Mouse (Mus musculus): ENCODE results near the gene Zcchc24. TPM values are rescaled to one million over a fixed set of nuclear protein-coding genes. Genes with fewer than 3 reads are reported as not detected.
A peak's percentile ranks its signal among the peaks of the same experiment; 100 is the strongest.

Gene Zcchc24
- polyA plus RNA-seq, 1 experiment = 12.4 TPM

DNA sequence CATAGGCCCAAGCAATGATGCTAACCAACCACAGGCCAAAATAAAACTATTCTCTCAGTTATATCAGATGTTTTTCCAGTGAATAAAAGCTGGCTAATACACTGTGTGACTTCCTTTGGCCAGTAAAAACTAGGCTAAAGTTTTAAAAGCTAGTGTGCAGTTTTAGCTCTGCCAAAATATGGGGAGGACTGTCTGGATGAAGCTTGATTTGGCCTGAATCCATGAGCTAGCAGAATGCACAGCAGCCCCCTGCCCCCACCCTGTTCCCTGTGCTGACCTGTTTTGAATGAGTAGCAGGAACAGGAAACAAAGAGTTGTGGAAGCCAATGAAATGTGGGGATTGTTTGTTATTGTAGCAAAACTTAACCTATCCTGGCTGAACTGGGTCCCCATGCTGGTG, 33.7 kb upstream of the Zcchc24 start:
- Histone ChIP-seq H3K4me3 (ENCODE audit: insufficient read depth, low read depth, low read length) (no peak overlapping the region), H3K27ac (ENCODE audit: insufficient read depth, low read depth, low read length) (no peak overlapping the region), H3K36me3 (ENCODE audit: control insufficient read depth, insufficient read depth, low read length) (no peaks in the 10 kb centered on the region), H3K4me1 (ENCODE audit: control insufficient read depth, insufficient read depth, low read length) (no peaks in the 10 kb centered on the region), H3K27me3 (replicated peaks; ENCODE audit: control insufficient read depth, insufficient read depth, low read length) (no peaks in the 10 kb centered on the region)
- TF ChIP-seq CTCF (conservative IDR thresholded peaks at IDR 0.05; ENCODE audit: insufficient read depth, insufficient read length, low read depth, low read length) (no peak), POLR2A (IDR thresholded peaks at IDR 0.05; ENCODE audit: low read depth, low read length) (no peak)
- DNase-seq = no peak

DNA sequence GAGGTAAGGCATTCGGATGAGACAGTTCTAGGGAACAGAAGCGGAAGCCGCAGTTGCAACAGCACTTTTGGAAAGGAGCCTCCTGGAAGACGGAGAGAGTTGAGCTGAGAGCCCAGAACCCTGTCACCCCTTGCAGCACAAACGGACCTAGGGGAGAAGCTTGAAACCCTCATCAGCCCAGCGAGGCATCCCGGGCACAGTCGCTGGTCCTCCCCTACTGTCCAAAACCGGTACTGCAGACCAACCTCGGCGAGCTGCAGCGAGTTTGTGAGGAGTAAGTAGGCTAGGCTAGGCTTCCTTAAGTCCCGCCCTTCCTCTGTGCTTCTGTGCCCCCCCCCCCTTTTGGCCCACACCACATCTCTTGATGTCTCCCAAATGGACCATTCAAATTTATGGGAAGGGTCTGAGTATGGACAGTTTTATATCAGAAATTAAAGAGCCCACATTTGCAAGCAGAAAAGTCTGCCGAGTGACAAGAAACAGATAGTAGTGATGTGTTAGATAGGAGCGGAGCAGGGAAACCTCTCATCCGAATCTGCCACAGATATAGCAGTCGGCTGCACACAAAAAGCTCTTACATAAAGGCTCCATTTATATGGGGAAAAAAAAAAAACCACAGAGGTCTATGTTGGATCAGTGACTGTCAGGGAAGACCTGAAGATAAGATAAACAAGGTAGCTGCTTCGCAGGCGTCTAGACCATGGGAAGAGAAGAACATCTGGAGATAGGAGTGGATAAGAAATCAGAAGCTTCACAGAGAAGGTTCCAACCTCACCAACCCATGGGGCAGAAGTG, 31.5 kb upstream of the Zcchc24 start:
- WGBS = 22% methylated on average over 19 of the region's 19 CpGs
- no peak overlapping the region for H3K27ac ChIP-seq (ENCODE audit: insufficient read depth, low read depth, low read length)

DNA sequence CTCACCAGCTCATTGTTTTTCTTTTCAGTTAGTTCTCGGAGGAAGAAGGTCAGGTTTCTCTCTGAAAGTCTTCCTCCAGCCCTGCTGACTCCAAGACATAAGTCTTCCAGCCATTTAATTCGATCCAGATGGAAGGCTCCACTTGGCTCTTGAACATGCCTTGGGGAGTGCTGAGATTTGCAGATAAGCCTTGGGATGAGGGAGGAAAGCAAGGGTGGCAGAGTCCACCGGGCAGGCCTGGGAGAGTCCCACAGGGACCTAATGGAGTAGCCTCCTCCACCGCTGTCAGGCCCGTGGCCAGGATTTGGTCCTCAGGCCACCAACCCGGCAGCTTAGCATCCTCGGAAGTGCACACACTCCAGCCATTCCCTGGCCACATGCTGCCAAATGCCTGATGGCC, 27.8 kb upstream of the Zcchc24 start:
- H3K36me3 ChIP-seq (ENCODE audit: control insufficient read depth, insufficient read depth, low read length) = no peaks in the 10 kb centered on the region
- H3K27me3 ChIP-seq (replicated peaks; ENCODE audit: control insufficient read depth, insufficient read depth, low read length) = no peaks in the 10 kb centered on the region
- no peak overlapping the region for H3K4me3 ChIP-seq (ENCODE audit: insufficient read depth, low read depth, low read length)
- no peak for DNase-seq
- no peaks in the 10 kb centered on the region for H3K4me1 ChIP-seq (ENCODE audit: control insufficient read depth, insufficient read depth, low read length)
- 49% methylated on average over 7 of the region's 7 CpGs for WGBS
- TF ChIP-seq POLR2A (IDR thresholded peaks at IDR 0.05; ENCODE audit: low read depth, low read length) (no peak), CTCF (conservative IDR thresholded peaks at IDR 0.05; ENCODE audit: insufficient read depth, insufficient read length, low read depth, low read length) (no peak)
- H3K27ac ChIP-seq (ENCODE audit: insufficient read depth, low read depth, low read length) = no peak overlapping the region

More for the DNA sequence above, 31.5 kb upstream of the Zcchc24 start:
- H3K27me3 ChIP-seq (replicated peaks; ENCODE audit: control insufficient read depth, insufficient read depth, low read length) = no peaks in the 10 kb centered on the region
- no peaks in the 10 kb centered on the region for H3K4me1 ChIP-seq (ENCODE audit: control insufficient read depth, insufficient read depth, low read length)
- H3K36me3 ChIP-seq (ENCODE audit: control insufficient read depth, insufficient read depth, low read length) = no peaks in the 10 kb centered on the region
- TF ChIP-seq POLR2A (IDR thresholded peaks at IDR 0.05; ENCODE audit: low read depth, low read length) = no peak
- TF ChIP-seq CTCF (conservative IDR thresholded peaks at IDR 0.05; ENCODE audit: insufficient read depth, insufficient read length, low read depth, low read length) = peak; percentile 94
- DNase-seq = peak; percentile 81
- no peak overlapping the region for H3K4me3 ChIP-seq (ENCODE audit: insufficient read depth, low read depth, low read length)

DNA sequence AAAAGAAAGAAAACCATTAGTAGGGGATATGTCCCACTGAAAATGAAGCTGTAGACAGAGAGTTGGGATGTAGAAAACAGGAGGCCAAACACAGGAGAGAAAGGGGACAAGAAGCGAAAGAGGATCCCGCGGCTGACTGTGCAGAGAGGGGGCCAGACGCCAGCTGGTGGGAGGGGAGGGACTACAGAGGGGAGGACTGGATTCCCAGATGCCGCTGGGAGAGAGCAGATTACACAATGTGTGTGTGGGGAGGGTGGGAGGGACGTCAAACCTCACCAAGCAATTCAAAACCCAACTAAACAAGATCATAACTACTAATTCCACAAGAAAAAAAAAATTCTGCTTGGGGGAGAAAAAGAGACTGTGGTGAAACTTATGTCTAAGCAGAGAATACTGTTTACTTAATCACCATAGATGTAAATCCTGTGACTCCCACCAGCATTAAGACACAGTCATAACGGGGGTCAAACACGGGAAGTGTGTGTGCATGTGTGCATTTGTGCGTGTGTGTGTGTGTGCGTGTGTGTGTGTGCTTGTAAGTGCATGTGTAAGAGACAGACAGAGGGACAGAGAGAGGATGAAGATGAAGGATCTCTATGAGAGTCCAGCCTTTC, 26.8 kb upstream of the Zcchc24 start:
- H3K4me3 ChIP-seq (ENCODE audit: insufficient read depth, low read depth, low read length) = no peak overlapping the region
- no peak overlapping the region for H3K27ac ChIP-seq (ENCODE audit: insufficient read depth, low read depth, low read length)
- peak; percentile 39 for DNase-seq
- TF ChIP-seq POLR2A (IDR thresholded peaks at IDR 0.05; ENCODE audit: low read depth, low read length) (no peak), CTCF (conservative IDR thresholded peaks at IDR 0.05; ENCODE audit: insufficient read depth, insufficient read length, low read depth, low read length) (no peak)
- no peaks in the 10 kb centered on the region for H3K36me3 ChIP-seq (ENCODE audit: control insufficient read depth, insufficient read depth, low read length)
- WGBS = 28% methylated on average over 10 of the region's 10 CpGs
- H3K27me3 ChIP-seq (replicated peaks; ENCODE audit: control insufficient read depth, insufficient read depth, low read length) = no peaks in the 10 kb centered on the region
- H3K4me1 ChIP-seq (ENCODE audit: control insufficient read depth, insufficient read depth, low read length) = no peaks in the 10 kb centered on the region

DNA sequence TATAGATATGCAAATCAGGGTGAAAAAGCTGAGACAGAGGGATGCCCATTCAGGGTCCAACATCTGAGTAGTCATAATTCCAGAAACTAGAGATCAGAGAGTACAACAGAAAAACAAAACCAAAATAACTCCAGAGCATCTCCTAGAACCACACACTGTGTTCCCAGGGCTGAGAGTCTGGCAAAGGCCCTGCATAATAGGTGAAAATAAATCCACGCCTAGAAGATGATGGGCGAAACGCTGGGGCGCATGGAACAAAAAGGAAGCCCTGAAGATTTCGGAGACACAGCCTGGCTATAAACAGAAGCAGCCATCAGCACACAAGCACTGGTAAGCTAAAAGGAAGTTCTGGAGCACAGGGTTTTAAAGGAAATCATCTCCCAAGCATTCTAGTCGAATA, 26.2 kb upstream of the Zcchc24 start:
- H3K36me3 ChIP-seq (ENCODE audit: control insufficient read depth, insufficient read depth, low read length) = no peaks in the 10 kb centered on the region
- H3K4me1 ChIP-seq (ENCODE audit: control insufficient read depth, insufficient read depth, low read length) = no peaks in the 10 kb centered on the region
- TF ChIP-seq POLR2A (IDR thresholded peaks at IDR 0.05; ENCODE audit: low read depth, low read length) (no peak), CTCF (conservative IDR thresholded peaks at IDR 0.05; ENCODE audit: insufficient read depth, insufficient read length, low read depth, low read length) (no peak)
- H3K27me3 ChIP-seq (replicated peaks; ENCODE audit: control insufficient read depth, insufficient read depth, low read length) = no peaks in the 10 kb centered on the region
- H3K4me3 ChIP-seq (ENCODE audit: insufficient read depth, low read depth, low read length) = no peak overlapping the region
- WGBS = 62% methylated on average over 6 of the region's 6 CpGs
- DNase-seq = no peak
- H3K27ac ChIP-seq (ENCODE audit: insufficient read depth, low read depth, low read length) = no peak overlapping the region

DNA sequence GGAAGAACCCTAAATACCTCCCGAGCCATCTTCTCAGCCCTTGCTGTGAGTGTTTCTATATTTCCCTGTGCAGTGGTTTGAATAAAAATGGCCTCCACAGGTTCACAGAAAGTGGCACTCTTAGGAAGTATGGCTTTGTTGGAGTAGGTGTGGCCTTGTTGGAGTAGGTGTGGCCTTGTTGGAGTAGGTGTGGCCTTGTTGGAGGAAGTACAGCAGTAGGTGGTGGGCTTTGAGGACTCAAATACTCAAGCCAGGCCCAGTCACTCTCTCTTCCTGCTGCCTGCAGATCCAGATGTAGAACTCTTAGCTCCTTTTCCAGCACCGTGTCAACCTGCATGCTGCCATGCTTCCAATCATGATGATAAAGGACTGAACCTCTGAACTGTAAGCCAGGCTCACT, 25.5 kb upstream of the Zcchc24 start:
- H3K27me3 ChIP-seq (replicated peaks; ENCODE audit: control insufficient read depth, insufficient read depth, low read length) = no peaks in the 10 kb centered on the region
- DNase-seq = no peak
- 98% methylated on average over 2 of the region's 2 CpGs for WGBS
- no peak overlapping the region for H3K27ac ChIP-seq (ENCODE audit: insufficient read depth, low read depth, low read length)
- no peaks in the 10 kb centered on the region for H3K36me3 ChIP-seq (ENCODE audit: control insufficient read depth, insufficient read depth, low read length)
- no peak for TF ChIP-seq POLR2A (IDR thresholded peaks at IDR 0.05; ENCODE audit: low read depth, low read length)
- no peak for TF ChIP-seq CTCF (conservative IDR thresholded peaks at IDR 0.05; ENCODE audit: insufficient read depth, insufficient read length, low read depth, low read length)
- H3K4me3 ChIP-seq (ENCODE audit: insufficient read depth, low read depth, low read length) = no peak overlapping the region
- H3K4me1 ChIP-seq (ENCODE audit: control insufficient read depth, insufficient read depth, low read length) = no peaks in the 10 kb centered on the region

DNA sequence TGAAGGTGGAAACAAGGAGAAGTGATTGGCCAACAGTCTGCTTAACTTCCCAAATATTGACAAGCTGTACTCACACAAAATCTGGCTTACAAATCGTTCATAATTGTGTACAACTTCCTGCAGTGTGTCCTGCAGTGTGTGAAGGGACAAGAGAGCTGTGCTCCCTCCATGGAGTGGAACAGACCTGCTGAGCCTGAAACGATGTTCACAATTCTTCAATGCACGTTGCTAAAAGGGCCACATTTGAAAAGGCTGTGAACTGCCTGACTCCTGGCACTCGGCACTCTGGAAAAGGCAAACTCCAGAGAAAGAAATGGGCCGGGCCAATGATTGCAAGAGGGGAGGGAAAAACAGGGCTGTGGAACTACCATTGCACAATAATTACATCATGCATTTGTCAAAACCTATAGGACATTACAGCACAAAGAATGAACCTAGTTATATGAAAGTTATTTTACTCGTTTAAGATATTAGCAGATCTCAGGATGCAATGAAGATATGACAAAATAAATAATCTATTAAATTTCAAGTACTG, 22.0 kb upstream of the Zcchc24 start:
- Histone ChIP-seq H3K36me3 (ENCODE audit: control insufficient read depth, insufficient read depth, low read length) (no peaks in the 10 kb centered on the region), H3K4me1 (ENCODE audit: control insufficient read depth, insufficient read depth, low read length) (no peaks in the 10 kb centered on the region), H3K4me3 (ENCODE audit: insufficient read depth, low read depth, low read length) (no peak overlapping the region), H3K27me3 (replicated peaks; ENCODE audit: control insufficient read depth, insufficient read depth, low read length) (no peaks in the 10 kb centered on the region), H3K27ac (ENCODE audit: insufficient read depth, low read depth, low read length) (no peak overlapping the region)
- WGBS = 75% methylated on average over 6 of the region's 6 CpGs
- DNase-seq = no peak
- TF ChIP-seq POLR2A (IDR thresholded peaks at IDR 0.05; ENCODE audit: low read depth, low read length) = no peak
- no peak for TF ChIP-seq CTCF (conservative IDR thresholded peaks at IDR 0.05; ENCODE audit: insufficient read depth, insufficient read length, low read depth, low read length)

All from kidney, adult 2 months (tissue).